ENCODE assay signal across 16 mouse cellular contexts in genomic region chr4:153951692-153952091, GRCm38 (mm10). TPM values are rescaled to one million over a fixed set of nuclear protein-coding genes. Genes with fewer than 3 reads are reported as not detected.
DNase-seq lines count a peak whose midpoint lies in the region; ATAC-seq and TF ChIP-seq lines count a peak whose summit lies in the region.
"Had no signal": no experiment of that assay in that cellular context is flagged by ENCODE, and none has a peak within 500 bp of the region (broad histone marks: within the 10 kb centered on the region; RNA-seq: fewer than 3 reads in every experiment).

No protein-coding gene starts in this region.

- WGBS in hindbrain, embryonic 11.5 days, result 32% methylated on average over 5 of the region's 5 CpGs
- WGBS in hindbrain, postnatal 0 days, result 18% methylated on average over 5 of the region's 5 CpGs
- WGBS in embryonic facial prominence, embryonic 15.5 days, result 23% methylated on average over 5 of the region's 5 CpGs
- 42% methylated on average over 5 of the region's 5 CpGs for WGBS in kidney, embryonic 15.5 days

- H3K9me3 ChIP-seq in hindbrain, embryonic 11.5 days (ENCODE audit: control insufficient read depth, low read length), result no peaks in the 10 kb centered on the region
- no peaks in the 10 kb centered on the region for H3K9me3 ChIP-seq in hindbrain, postnatal 0 days (ENCODE audit: low read length)
- no peaks in the 10 kb centered on the region for H3K9me3 ChIP-seq in embryonic facial prominence, embryonic 15.5 days (replicated peaks)
- H3K9me3 ChIP-seq in kidney, embryonic 15.5 days (replicated peaks), result no peaks in the 10 kb centered on the region
- H3K9me3 ChIP-seq: heart, embryonic 12.5 days; intestine, embryonic 15.5 days; limb, embryonic 12.5 days; liver, embryonic 15.5 days had no signal

- 0 out of 2 replicates have a peak, but pooled peaks cover 2% of the 10 kb centered on the region for H3K4me1 ChIP-seq in hindbrain, embryonic 11.5 days (replicated peaks; ENCODE audit: control insufficient read depth, insufficient read depth, low read length)
- 0 out of 2 replicates have a peak, but pooled peaks cover 3% of the 10 kb centered on the region for H3K4me1 ChIP-seq in hindbrain, postnatal 0 days (ENCODE audit: insufficient read depth, low read length)
- peaks cover 10% of the 10 kb centered on the region for H3K4me1 ChIP-seq in embryonic facial prominence, embryonic 15.5 days
- H3K4me1 ChIP-seq in kidney, embryonic 15.5 days, result 0 out of 2 replicates have a peak, but pooled peaks cover 3% of the 10 kb centered on the region
- H3K4me1 ChIP-seq: heart, embryonic 12.5 days; intestine, embryonic 15.5 days had no signal

- ATAC-seq in hindbrain, embryonic 11.5 days (ENCODE audit: low FRiP score), result peak; percentile 60
- no peak for ATAC-seq in hindbrain, postnatal 0 days
- 0 out of 2 replicates have a peak, but pooled peaks have one; percentile 36 for ATAC-seq in embryonic facial prominence, embryonic 15.5 days (ENCODE audit: insufficient number of reproducible peaks, low FRiP score, low TSS enrichment, low read depth)
- ATAC-seq in kidney, embryonic 15.5 days (replicated peaks; ENCODE audit: low FRiP score), result no peak
- ATAC-seq: intestine, embryonic 15.5 days; lung, postnatal 0 days had no signal

- TF ChIP-seq CTCF in hindbrain, postnatal 0 days (IDR thresholded peaks at IDR 0.05; ENCODE audit: low read depth), result no peak

- H3K36me3 ChIP-seq in hindbrain, embryonic 11.5 days (ENCODE audit: control insufficient read depth, insufficient read depth, low read length), result no peaks in the 10 kb centered on the region
- no peaks in the 10 kb centered on the region for H3K36me3 ChIP-seq in hindbrain, postnatal 0 days (ENCODE audit: insufficient read depth, low read length)
- no peaks in the 10 kb centered on the region for H3K36me3 ChIP-seq in embryonic facial prominence, embryonic 15.5 days
- no peaks in the 10 kb centered on the region for H3K36me3 ChIP-seq in kidney, embryonic 15.5 days
- H3K36me3 ChIP-seq: heart, embryonic 12.5 days; intestine, embryonic 15.5 days; limb, embryonic 12.5 days; liver, embryonic 15.5 days had no signal

- H3K27ac ChIP-seq in hindbrain, embryonic 11.5 days (ENCODE audit: low read depth, low read length), result no peak overlapping the region
- no peak overlapping the region for H3K27ac ChIP-seq in hindbrain, postnatal 0 days
- H3K27ac ChIP-seq in embryonic facial prominence, embryonic 15.5 days (replicated peaks), result peak overlapping the region; percentile 69
- no peak overlapping the region for H3K27ac ChIP-seq in kidney, embryonic 15.5 days
- H3K27ac ChIP-seq: gastrocnemius, adult 2 months; intestine, embryonic 15.5 days; limb, embryonic 12.5 days; liver, embryonic 15.5 days had no signal

- H3K27me3 ChIP-seq in hindbrain, embryonic 11.5 days (ENCODE audit: control insufficient read depth, insufficient read depth, low read length), result no peaks in the 10 kb centered on the region; the same call in 1 of the 2 replicates
- H3K27me3 ChIP-seq in hindbrain, postnatal 0 days (ENCODE audit: insufficient read depth, low read length), result no peaks in the 10 kb centered on the region
- H3K27me3 ChIP-seq in embryonic facial prominence, embryonic 15.5 days, result peaks cover 14% of the 10 kb centered on the region; the same call in 1 of the 2 replicates
- H3K27me3 ChIP-seq in kidney, embryonic 15.5 days, result peaks cover 28% of the 10 kb centered on the region

- DNase-seq in hindbrain, embryonic 11.5 days (ENCODE audit: low spot score), result no peak
- no peak for DNase-seq in hindbrain, postnatal 0 days (ENCODE audit: low spot score)
- DNase-seq in retina, postnatal 1 day, result peak; percentile 48
- DNase-seq in retina, embryonic 14.5 days (ENCODE audit: low spot score), result no peak
- no peak for DNase-seq in lung, postnatal 14 days
- DNase-seq: cerebellum, adult 9-10 months; gastrocnemius, adult 2 months; kidney, postnatal 14 days; thymus, postnatal 25 days had no signal

- no peak overlapping the region; the same call in 1 of the 2 replicates for H3K9ac ChIP-seq in hindbrain, embryonic 11.5 days (ENCODE audit: low read depth, low read length)
- no peak overlapping the region for H3K9ac ChIP-seq in hindbrain, postnatal 0 days (replicated peaks; ENCODE audit: low read length)
- no peak overlapping the region for H3K9ac ChIP-seq in embryonic facial prominence, embryonic 15.5 days
- H3K9ac ChIP-seq in kidney, embryonic 15.5 days, result no peak overlapping the region
- H3K9ac ChIP-seq: heart, embryonic 12.5 days; intestine, embryonic 15.5 days; limb, embryonic 12.5 days; liver, embryonic 15.5 days had no signal

- H3K4me2 ChIP-seq in hindbrain, embryonic 11.5 days (replicated peaks; ENCODE audit: low read depth, low read length), result no peak overlapping the region
- H3K4me2 ChIP-seq in hindbrain, postnatal 0 days (ENCODE audit: low read depth, low read length), result no peak overlapping the region
- no peak overlapping the region for H3K4me2 ChIP-seq in embryonic facial prominence, embryonic 15.5 days (replicated peaks)
- no peak overlapping the region for H3K4me2 ChIP-seq in kidney, embryonic 15.5 days
- H3K4me2 ChIP-seq: heart, embryonic 12.5 days; intestine, embryonic 15.5 days; limb, embryonic 12.5 days; liver, embryonic 15.5 days had no signal

- H3K4me3 ChIP-seq in hindbrain, embryonic 11.5 days (ENCODE audit: low read depth, low read length), result no peak overlapping the region
- no peak overlapping the region for H3K4me3 ChIP-seq in hindbrain, postnatal 0 days (ENCODE audit: low read length)
- no peak overlapping the region for H3K4me3 ChIP-seq in embryonic facial prominence, embryonic 15.5 days (replicated peaks)
- no peak overlapping the region for H3K4me3 ChIP-seq in kidney, embryonic 15.5 days (replicated peaks)
- H3K4me3 ChIP-seq: gastrocnemius, adult 2 months; heart, embryonic 12.5 days; intestine, embryonic 15.5 days; limb, embryonic 12.5 days; liver, embryonic 15.5 days had no signal

RNA-seq across cellular contexts. Expression of gene A430005L14Rik, which starts 5.3 kb away (rescaled TPM):
- polyA plus RNA-seq in hindbrain, embryonic 11.5 days (2014; fragmentation: Nextera tagmentation; extraction: Ambion mirVana), result 112 and 115 TPM in 2 replicates
- 18.9 and 47.4 TPM in 2 replicates for total RNA-seq in hindbrain, postnatal 0 days (2014; rRNA removed)
- polyA plus RNA-seq in hindbrain, postnatal 0 days (2015; fragmentation: Nextera tagmentation; extraction: Ambion mirVana), result 45.3 and 48.2 TPM in 2 replicates
- 74.7 and 79.0 TPM in 2 replicates for polyA plus RNA-seq in embryonic facial prominence, embryonic 15.5 days (2015; fragmentation: Nextera tagmentation; extraction: Ambion mirVana)
- 88.3 and 98.0 TPM in 2 replicates for polyA plus RNA-seq in kidney, embryonic 15.5 days (2015; fragmentation: Nextera tagmentation; extraction: Ambion mirVana)

RNA-seq across cellular contexts. Expression of gene Dffb, which starts 23.2 kb away (rescaled TPM):
- 10.7 and 11.4 TPM in 2 replicates for polyA plus RNA-seq in hindbrain, embryonic 11.5 days (2014; fragmentation: Nextera tagmentation; extraction: Ambion mirVana)
- 15.1 and 25.7 TPM in 2 replicates for total RNA-seq in hindbrain, postnatal 0 days (2014; rRNA removed)
- 10.6 and 13.1 TPM in 2 replicates for polyA plus RNA-seq in hindbrain, postnatal 0 days (2015; fragmentation: Nextera tagmentation; extraction: Ambion mirVana)
- 12.7 and 15.0 TPM in 2 replicates for polyA plus RNA-seq in embryonic facial prominence, embryonic 15.5 days (2015; fragmentation: Nextera tagmentation; extraction: Ambion mirVana)
- polyA plus RNA-seq in kidney, embryonic 15.5 days (2015; fragmentation: Nextera tagmentation; extraction: Ambion mirVana), result 12.6 and 13.8 TPM in 2 replicates

RNA-seq across cellular contexts. Expression of gene Cep104, which starts 23.3 kb away (rescaled TPM):
- polyA plus RNA-seq in hindbrain, embryonic 11.5 days (2014; fragmentation: Nextera tagmentation; extraction: Ambion mirVana), result 16.8 and 19.7 TPM in 2 replicates
- 11.2 and 11.7 TPM in 2 replicates for total RNA-seq in hindbrain, postnatal 0 days (2014; rRNA removed)
- 11.6 and 13.9 TPM in 2 replicates for polyA plus RNA-seq in hindbrain, postnatal 0 days (2015; fragmentation: Nextera tagmentation; extraction: Ambion mirVana)
- polyA plus RNA-seq in embryonic facial prominence, embryonic 15.5 days (2015; fragmentation: Nextera tagmentation; extraction: Ambion mirVana), result 14.9 and 16.1 TPM in 2 replicates
- polyA plus RNA-seq in kidney, embryonic 15.5 days (2015; fragmentation: Nextera tagmentation; extraction: Ambion mirVana), result 15.8 and 16.7 TPM in 2 replicates

RNA-seq across cellular contexts. Expression of gene Lrrc47, which starts 59.8 kb away (rescaled TPM):
- 11.8 and 14.2 TPM in 2 replicates for polyA plus RNA-seq in hindbrain, embryonic 11.5 days (2014; fragmentation: Nextera tagmentation; extraction: Ambion mirVana)
- 24.2 and 32.1 TPM in 2 replicates for total RNA-seq in hindbrain, postnatal 0 days (2014; rRNA removed)
- 17.6 and 22.0 TPM in 2 replicates for polyA plus RNA-seq in hindbrain, postnatal 0 days (2015; fragmentation: Nextera tagmentation; extraction: Ambion mirVana)
- polyA plus RNA-seq in embryonic facial prominence, embryonic 15.5 days (2015; fragmentation: Nextera tagmentation; extraction: Ambion mirVana), result 21.3 and 23.1 TPM in 2 replicates
- polyA plus RNA-seq in kidney, embryonic 15.5 days (2015; fragmentation: Nextera tagmentation; extraction: Ambion mirVana), result 21.9 and 23.0 TPM in 2 replicates

Comparison
In these comparisons a context has a peak if more than half of its experiments do, and no peak if none do; other contexts are left out.
1. ATAC-seq: peak in hindbrain, embryonic 11.5 days (single experiment) and embryonic facial prominence, embryonic 15.5 days (single experiment); none in hindbrain, postnatal 0 days (single experiment) and kidney, embryonic 15.5 days (single experiment).